Mouse (Mus musculus) erythroblast, embryonic 14.5 days (primary cell): Measurements from ENCODE around the gene Spdye4b.
"Not testable (repeated sequence)": the region's sequence is repeated elsewhere in the genome, so short reads cannot be mapped to it uniquely, and the experiment has no call there.

Experiments
- GATA1 ChIP-seq: IDR thresholded peaks from 2 replicates; pipeline ENCODE4 v1.6.1; 2012; ENCODE audit warnings: low read length, inconsistent platforms, mixed read lengths
- TAL1 ChIP-seq: IDR thresholded peaks from 3 replicates; pipeline ENCODE4 v1.6.1; 2012; ENCODE audit warnings: low read length, inconsistent platforms, mixed read lengths

- TF ChIP-seq GATA1, TAL1: not testable (repeated sequence)
Measured at GRCm38 (mm10) chr5:143194747-143195146, 13.9 kb downstream of the Spdye4b start.
